Mouse (Mus musculus): ENCODE data around the gene C2cd4a. TPM values are rescaled to one million over a fixed set of nuclear protein-coding genes. Genes with fewer than 3 reads are reported as not detected.

C2cd4a gene
- polyA plus RNA-seq, 1 experiment from 2014 or later, result 0.24 TPM

DNA sequence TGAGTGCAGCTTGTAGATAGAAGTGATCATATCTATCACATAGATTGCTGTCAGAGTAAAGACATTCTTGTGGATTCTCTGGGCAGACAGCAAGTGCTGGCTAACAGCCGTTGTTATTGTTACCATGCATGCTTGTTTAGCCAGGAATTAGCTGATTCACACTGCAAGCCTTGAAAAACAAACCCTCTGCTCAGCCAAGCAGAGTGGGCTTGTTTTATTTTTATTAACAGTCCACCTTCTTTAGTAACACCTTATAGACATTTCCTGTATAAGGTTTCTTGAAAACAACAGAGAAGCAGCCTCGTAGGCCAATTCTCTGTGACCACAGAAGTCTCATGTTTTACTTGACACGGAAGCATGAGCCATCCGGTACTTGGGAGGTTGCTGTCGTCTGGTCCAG, 2.4 kb upstream of the C2cd4a start:
- Histone ChIP-seq H3K4me1 (replicated peaks) (peaks cover 11% of the 10 kb centered on the region), H3K27me3 (peaks cover 35% of the 10 kb centered on the region), H3K9ac (replicated peaks) (no peak overlapping the region), H3K9me3 (no peaks in the 10 kb centered on the region), H3K36me3 (no peaks in the 10 kb centered on the region), H3K4me3 (replicated peaks) (no peak overlapping the region), H3K27ac (no peak overlapping the region), H3K4me2 (no peak overlapping the region)
- no peak for ATAC-seq (ENCODE audit: insufficient number of reproducible peaks, insufficient read depth, low FRiP score, low TSS enrichment, low read depth)
- 80% methylated on average over 5 of the region's 5 CpGs for WGBS

GRCm38 (mm10) chr9:67831359-67832045, 628 bp downstream of the C2cd4a start:
- H3K4me3 ChIP-seq (replicated peaks), result peak overlapping the region; percentile 61
- peaks cover 11% of the 10 kb centered on the region for H3K4me1 ChIP-seq (replicated peaks)
- H3K9ac ChIP-seq (replicated peaks), result peak overlapping the region; percentile 63
- peak overlapping the region; percentile 92 for H3K4me2 ChIP-seq
- no peaks in the 10 kb centered on the region for H3K36me3 ChIP-seq
- H3K27me3 ChIP-seq, result peaks cover 43% of the 10 kb centered on the region
- no peaks in the 10 kb centered on the region for H3K9me3 ChIP-seq
- ATAC-seq (ENCODE audit: insufficient number of reproducible peaks, insufficient read depth, low FRiP score, low TSS enrichment, low read depth), result peak; percentile 54
- H3K27ac ChIP-seq, result peak overlapping the region; percentile 17; the same call in 1 of the 2 replicates
- WGBS, result 2% methylated on average over 57 of the region's 57 CpGs

DNA sequence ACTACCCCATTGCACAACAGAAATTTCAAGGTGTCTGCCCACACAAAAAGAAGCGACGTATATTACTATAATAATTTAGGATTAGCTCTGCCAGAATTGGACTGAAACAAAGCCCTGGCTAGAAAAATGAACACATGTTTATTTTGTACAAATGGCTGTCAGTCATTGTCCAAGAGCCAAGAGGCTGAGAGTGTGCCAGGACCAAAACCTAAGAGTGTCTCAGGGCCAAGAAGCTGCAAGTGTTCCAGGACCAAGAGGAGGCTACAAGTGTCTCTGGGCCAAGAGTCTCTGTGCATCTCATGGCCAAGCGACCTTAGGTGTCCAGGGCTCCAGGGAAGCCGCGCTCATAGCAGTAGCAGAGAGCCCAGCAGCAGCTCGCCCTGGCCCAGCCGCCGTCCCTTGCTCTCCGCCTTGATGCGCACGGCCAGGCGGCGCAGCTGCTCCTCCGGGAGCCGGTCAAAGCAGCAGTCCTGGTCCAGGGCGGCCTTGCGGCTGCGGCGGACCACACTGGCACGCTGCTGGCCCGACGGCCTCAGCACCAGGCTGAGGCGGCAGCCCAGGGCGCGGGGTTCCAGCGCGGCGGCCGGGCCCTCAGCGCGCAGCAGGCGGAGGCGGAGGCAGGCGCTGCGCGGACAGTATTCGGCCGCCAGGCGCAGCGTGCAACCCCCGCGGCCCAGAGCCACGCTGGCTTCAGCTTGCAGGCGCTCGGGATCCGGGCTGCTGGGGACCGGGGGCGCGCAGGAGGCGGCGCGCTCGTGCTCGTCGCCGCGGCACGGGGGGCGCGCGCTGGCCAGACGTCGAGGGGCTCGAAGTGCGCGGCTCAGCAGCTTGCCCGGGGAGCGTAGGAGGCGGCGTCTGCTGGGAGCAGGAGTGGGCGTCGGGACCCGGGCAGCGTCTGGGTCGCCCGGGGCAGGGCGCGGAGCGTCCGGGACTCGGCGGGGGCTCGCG, 1.4 kb downstream of the C2cd4a start:
- Histone ChIP-seq H3K27ac (peak overlapping the region; percentile 17; the same call in 1 of the 2 replicates), H3K36me3 (no peaks in the 10 kb centered on the region), H3K27me3 (peaks cover 43% of the 10 kb centered on the region), H3K4me2 (peak overlapping the region; percentile 92), H3K4me3 (replicated peaks) (peak overlapping the region; percentile 61), H3K9ac (replicated peaks) (peak overlapping the region; percentile 63), H3K9me3 (no peaks in the 10 kb centered on the region), H3K4me1 (replicated peaks) (peaks cover 11% of the 10 kb centered on the region)
- 2% methylated on average over 74 of the region's 84 CpGs for WGBS
- ATAC-seq (ENCODE audit: insufficient number of reproducible peaks, insufficient read depth, low FRiP score, low TSS enrichment, low read depth), result peak; percentile 82

DNA sequence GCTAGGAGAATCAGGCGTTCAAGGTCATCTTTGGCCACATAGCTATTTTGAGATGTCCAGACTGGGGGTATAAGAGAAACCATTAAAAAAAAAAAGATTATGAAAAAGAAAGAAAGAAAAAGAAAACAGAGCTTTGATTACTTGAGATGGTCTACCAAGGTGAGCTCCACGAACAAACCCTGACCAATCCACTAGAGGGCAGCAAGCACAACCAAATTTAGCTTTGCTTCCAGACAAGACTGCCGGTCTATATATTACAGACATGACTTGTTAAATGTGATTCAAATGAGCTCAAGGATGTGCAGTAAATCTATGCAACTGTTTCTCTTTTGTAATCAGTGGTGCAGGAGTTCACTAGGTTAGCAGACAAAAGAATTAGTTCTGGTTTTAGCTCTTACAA, 3.9 kb downstream of the C2cd4a start:
- H3K27me3 ChIP-seq, result peaks cover 40% of the 10 kb centered on the region
- no peak for ATAC-seq (ENCODE audit: insufficient number of reproducible peaks, insufficient read depth, low FRiP score, low TSS enrichment, low read depth)

DNA sequence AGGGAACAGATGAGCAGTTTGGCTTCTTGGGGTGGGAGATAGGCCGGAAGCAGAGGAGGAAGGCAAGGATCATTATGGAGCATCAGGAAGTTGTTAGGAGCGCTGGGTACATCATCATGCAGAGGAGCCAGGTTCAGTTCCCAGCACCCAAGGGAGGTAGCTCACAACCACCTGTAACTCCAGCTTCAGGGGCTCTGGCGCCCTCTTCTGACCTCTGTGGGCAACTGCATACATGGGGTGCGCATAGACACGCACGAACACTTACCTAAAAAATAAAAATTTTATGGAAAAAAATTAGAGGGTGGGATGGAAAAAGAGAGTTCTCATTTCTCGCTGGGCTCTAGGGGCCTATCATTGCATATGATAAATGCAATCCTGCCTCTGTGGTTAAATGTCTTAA, 6.6 kb downstream of the C2cd4a start:
- no peak for ATAC-seq (ENCODE audit: insufficient number of reproducible peaks, insufficient read depth, low FRiP score, low TSS enrichment, low read depth)
- WGBS, result 82% methylated on average over 7 of the region's 7 CpGs

More for the DNA sequence above, 3.9 kb downstream of the C2cd4a start:
- H3K27ac ChIP-seq, result no peak overlapping the region
- no peak overlapping the region for H3K9ac ChIP-seq (replicated peaks)
- 11% methylated on average over 3 of the region's 3 CpGs for WGBS
- no peaks in the 10 kb centered on the region for H3K9me3 ChIP-seq
- H3K4me3 ChIP-seq (replicated peaks), result no peak overlapping the region
- peaks cover 15% of the 10 kb centered on the region for H3K4me1 ChIP-seq (replicated peaks)
- no peak overlapping the region for H3K4me2 ChIP-seq
- H3K36me3 ChIP-seq, result no peaks in the 10 kb centered on the region

GRCm38 (mm10) chr9:67823131-67823530, 9.0 kb downstream of the C2cd4a start:
- H3K36me3 ChIP-seq, result no peaks in the 10 kb centered on the region
- H3K9ac ChIP-seq (replicated peaks), result no peak overlapping the region
- no peak for ATAC-seq (ENCODE audit: insufficient number of reproducible peaks, insufficient read depth, low FRiP score, low TSS enrichment, low read depth)
- H3K4me1 ChIP-seq (replicated peaks), result peaks cover 12% of the 10 kb centered on the region
- 39% methylated on average over 5 of the region's 5 CpGs for WGBS
- no peaks in the 10 kb centered on the region for H3K9me3 ChIP-seq
- H3K4me2 ChIP-seq, result no peak overlapping the region
- no peak overlapping the region for H3K4me3 ChIP-seq (replicated peaks)
- H3K27me3 ChIP-seq, result no peaks in the 10 kb centered on the region
- no peak overlapping the region for H3K27ac ChIP-seq

More for the DNA sequence above, 6.6 kb downstream of the C2cd4a start:
- H3K36me3 ChIP-seq, result no peaks in the 10 kb centered on the region
- H3K27ac ChIP-seq, result no peak overlapping the region
- H3K4me3 ChIP-seq (replicated peaks), result no peak overlapping the region
- H3K9me3 ChIP-seq, result no peaks in the 10 kb centered on the region
- peaks cover 6% of the 10 kb centered on the region; the same call in 1 of the 2 replicates for H3K4me1 ChIP-seq (replicated peaks)
- H3K27me3 ChIP-seq, result peaks cover 18% of the 10 kb centered on the region
- no peak overlapping the region for H3K9ac ChIP-seq (replicated peaks)
- H3K4me2 ChIP-seq, result no peak overlapping the region

- no peak for ATAC-seq (ENCODE audit: insufficient number of reproducible peaks, insufficient read depth, low FRiP score, low TSS enrichment, low read depth)
- no peaks in the 10 kb centered on the region for H3K9me3 ChIP-seq
- 81% methylated on average over 4 of the region's 4 CpGs for WGBS
Measured at GRCm38 (mm10) chr9:67818668-67818950, 13.5 kb downstream of the C2cd4a start.

DNA sequence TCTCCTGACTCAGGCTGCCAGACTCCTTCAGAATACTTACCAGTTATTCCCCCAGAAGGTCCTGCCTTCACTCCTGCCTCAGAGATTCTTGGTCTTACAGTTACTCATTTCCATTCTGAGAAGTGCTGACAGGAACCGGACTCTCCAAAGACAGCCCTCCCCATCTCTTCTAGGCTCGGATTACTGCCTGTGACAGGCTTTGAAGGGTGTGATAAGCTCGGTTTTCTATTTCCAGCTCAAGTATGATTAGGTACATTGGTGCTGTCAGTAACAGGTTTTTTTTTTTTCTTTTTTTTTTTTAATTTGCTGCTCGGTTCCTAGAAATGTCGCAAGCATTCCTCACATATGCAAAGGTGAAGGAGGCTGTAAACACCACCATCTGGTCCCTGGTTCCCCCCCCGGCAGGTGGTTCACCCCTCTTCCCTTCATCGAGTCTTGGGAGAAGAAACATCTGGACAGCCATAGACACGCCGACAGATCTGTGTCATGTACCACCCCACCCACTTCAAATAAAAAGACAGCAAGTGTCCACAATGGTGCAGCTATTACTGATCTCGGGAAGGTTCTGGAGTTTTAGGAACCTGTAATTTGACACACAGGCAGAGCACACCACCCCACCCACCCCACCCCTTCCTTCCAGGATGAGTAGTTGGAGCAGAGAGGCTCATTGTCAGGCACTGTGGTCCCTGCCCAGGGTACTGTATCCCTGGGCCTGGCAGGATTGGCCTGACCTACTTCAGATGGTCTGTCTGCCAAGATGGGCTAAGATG, 14.0 kb downstream of the C2cd4a start:
- Histone ChIP-seq H3K4me3 (replicated peaks) (no peak overlapping the region), H3K27ac (0 out of 2 replicates have a peak overlapping the region, but pooled peaks have one; percentile 45), H3K9me3 (no peaks in the 10 kb centered on the region), H3K4me2 (no peak overlapping the region), H3K9ac (replicated peaks) (no peak overlapping the region), H3K36me3 (no peaks in the 10 kb centered on the region), H3K4me1 (replicated peaks) (peaks cover 38% of the 10 kb centered on the region), H3K27me3 (no peaks in the 10 kb centered on the region)
- 31% methylated on average over 10 of the region's 10 CpGs for WGBS
- peak; percentile 49; the same call in 1 of the 2 replicates for ATAC-seq (ENCODE audit: insufficient number of reproducible peaks, insufficient read depth, low FRiP score, low TSS enrichment, low read depth)

More at GRCm38 (mm10) chr9:67818668-67818950, 13.5 kb downstream of the C2cd4a start:
- Histone ChIP-seq H3K4me2 (no peak overlapping the region), H3K27me3 (no peaks in the 10 kb centered on the region), H3K4me3 (replicated peaks) (no peak overlapping the region), H3K9ac (replicated peaks) (no peak overlapping the region), H3K36me3 (no peaks in the 10 kb centered on the region), H3K27ac (no peak overlapping the region), H3K4me1 (replicated peaks) (peaks cover 41% of the 10 kb centered on the region)

DNA sequence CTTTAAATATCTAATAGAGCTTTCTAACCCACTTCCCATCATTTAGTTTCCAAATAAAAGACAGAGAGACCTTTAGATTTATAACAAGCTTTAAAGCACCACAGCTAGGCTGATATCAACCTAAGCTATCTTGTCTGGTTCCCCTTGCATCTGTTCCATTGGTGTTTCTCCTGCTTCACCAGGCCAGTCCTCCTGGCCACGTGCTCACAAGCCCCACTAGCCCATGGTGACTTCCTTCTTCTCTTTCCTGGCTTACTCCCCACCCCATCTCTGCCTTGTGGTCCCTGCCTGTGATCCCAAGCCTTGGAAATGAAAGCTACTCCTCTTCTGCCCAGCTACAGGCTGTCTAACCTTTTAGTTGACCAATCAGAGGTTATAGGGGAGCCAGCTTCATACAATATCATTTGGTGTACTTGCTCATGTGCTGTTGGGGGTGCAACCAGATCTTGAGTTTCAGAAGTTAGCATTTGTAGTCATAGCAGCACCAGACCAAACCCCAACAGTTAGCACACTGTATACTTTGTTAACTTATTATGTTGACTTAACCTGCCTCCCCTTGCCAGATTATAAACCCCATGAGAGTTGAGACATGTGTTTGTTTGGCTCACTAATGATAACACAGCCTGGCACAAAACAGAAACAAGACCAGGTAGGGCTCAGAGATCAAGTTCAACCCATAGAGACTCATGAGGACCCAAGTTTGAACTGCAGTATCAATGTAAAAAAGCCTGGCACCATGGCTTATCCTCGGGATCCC, 15.8 kb downstream of the C2cd4a start:
- Histone ChIP-seq H3K9ac (replicated peaks) (no peak overlapping the region), H3K27ac (0 out of 2 replicates have a peak overlapping the region, but pooled peaks have one; percentile 23), H3K4me3 (replicated peaks) (no peak overlapping the region), H3K9me3 (no peaks in the 10 kb centered on the region), H3K4me1 (replicated peaks) (peaks cover 43% of the 10 kb centered on the region), H3K36me3 (no peaks in the 10 kb centered on the region), H3K4me2 (no peak overlapping the region), H3K27me3 (no peaks in the 10 kb centered on the region)
- WGBS, result 71% methylated on average over 2 of the region's 2 CpGs
- no peak; the same call in 1 of the 2 replicates for ATAC-seq (ENCODE audit: insufficient number of reproducible peaks, insufficient read depth, low FRiP score, low TSS enrichment, low read depth)

GRCm38 (mm10) chr9:67813665-67814337, 18.3 kb downstream of the C2cd4a start:
- Histone ChIP-seq H3K9me3 (no peaks in the 10 kb centered on the region), H3K9ac (replicated peaks) (no peak overlapping the region), H3K27ac (peak overlapping the region; percentile 91), H3K36me3 (no peaks in the 10 kb centered on the region), H3K4me3 (replicated peaks) (no peak overlapping the region), H3K4me1 (replicated peaks) (peaks cover 43% of the 10 kb centered on the region), H3K27me3 (no peaks in the 10 kb centered on the region), H3K4me2 (peak overlapping the region; percentile 43)
- peak; percentile 79 for ATAC-seq (ENCODE audit: insufficient number of reproducible peaks, insufficient read depth, low FRiP score, low TSS enrichment, low read depth)
- WGBS, result 1% methylated on average over 8 of the region's 8 CpGs

Measured in limb, embryonic 12.5 days (tissue).